Mouse (Mus musculus) stomach, embryonic 16.5 days (tissue): Measurements from ENCODE around the gene Zfp628. TPM values are rescaled to one million over a fixed set of nuclear protein-coding genes. Genes with fewer than 3 reads are reported as not detected.
"Not testable (repeated sequence)": the region's sequence is repeated elsewhere in the genome, so short reads cannot be mapped to it uniquely, and the experiment has no call there.

ENCODE experiments used
- ATAC-seq: fragments of 200-750 bp; cut with Nextera tagmentation; 2 replicates; pipeline ENCODE4 v1.8.0; 2017; ENCODE audit warnings: moderate number of reproducible peaks, moderate TSS enrichment; ENCODE audit not compliant: insufficient read depth, low FRiP score
- H3K27ac ChIP-seq: fragments of 300-500 bp; sonication (generic); 2 replicates; pipeline ENCODE4 v1.5.1; 2014; ENCODE audit warnings: low read length
- H3K27me3 ChIP-seq: fragments of 300-500 bp; sonication (generic); 2 replicates; pipeline ENCODE4 v1.6.1; 2014; ENCODE audit warnings: low read length, control low read depth, mixed read lengths; ENCODE audit not compliant: control insufficient read depth, insufficient read depth
- H3K36me3 ChIP-seq: fragments of 300-500 bp; sonication (generic); 2 replicates; pipeline ENCODE4 v1.6.1; 2014; ENCODE audit warnings: low read length; ENCODE audit not compliant: control insufficient read depth, insufficient read depth
- H3K4me1 ChIP-seq: fragments of 300-500 bp; sonication (generic); 2 replicates; pipeline ENCODE4 v1.6.1; 2014; ENCODE audit warnings: low read length, control low read depth, mixed read lengths; ENCODE audit not compliant: control insufficient read depth, insufficient read depth
- H3K4me2 ChIP-seq: fragments of 300-500 bp; sonication (generic); 2 replicates; pipeline ENCODE4 v1.6.1; 2014; ENCODE audit warnings: low read depth, low read length, mixed read lengths
- H3K4me3 ChIP-seq: fragments of 300-500 bp; sonication (generic); replicated peaks from 2 replicates; pipeline ENCODE4 v1.5.1; 2014; ENCODE audit warnings: mild to moderate bottlenecking, low read length
- H3K9ac ChIP-seq: fragments of 300-500 bp; sonication (generic); 2 replicates; pipeline ENCODE4 v1.6.1; 2014; ENCODE audit warnings: low read length
- H3K9me3 ChIP-seq: fragments of 300-500 bp; sonication (generic); replicated peaks from 2 replicates; pipeline ENCODE4 v1.6.1; 2016; ENCODE audit warnings: low read length, control low read depth; ENCODE audit not compliant: control insufficient read depth
- WGBS: fragments of 180-500 bp; shearing (Covaris S2); extraction: QIAGEN DNeasy Blood & Tissue Kit; methylation state at CpG from one replicate; pipeline ENCODE4 v1.1.7; 2014; 5-methylcytosine and 5-hydroxymethylcytosine counted together
- polyA plus RNA-seq: library from polyadenylated mRNA; unstranded; fragments of >200 nt; fragmentation: Nextera tagmentation; extraction: Ambion mirVana; gene quantifications from 2 replicates; pipeline ENCODE4 v1.2.1, GENCODE M21; 2015

Gene Zfp628
- polyA plus RNA-seq: 2.1 and 2.3 TPM in 2 replicates

- Histone ChIP-seq H3K4me2 (peak within 1 kb of the TSS; percentile 72), H3K9me3 (no peaks in the 10 kb centered on the region), H3K9ac (peak within 1 kb of the TSS; percentile 93), H3K27ac (peak within 1 kb of the TSS; percentile 95), H3K27me3 (no peaks in the 10 kb centered on the region), H3K4me3 (peak within 1 kb of the TSS; percentile 58), H3K4me1 (peaks cover 9% of the 10 kb centered on the region), H3K36me3 (peaks cover 10% of the 10 kb centered on the region; the same call in 1 of the 2 replicates)
- ATAC-seq: peak; percentile 93
- WGBS: under 1% methylated on average over 56 of the region's 56 CpGs
Observed at GRCm38 (mm10) chr7:4915007-4915665, at the start of gene Zfp628. TSS of gene Zfp628 (plus strand) at chr7:4915217.

GRCm38 (mm10) chr7:4865579-4866493 is 49.2 kb upstream of the Zfp628 start:
- H3K4me2 ChIP-seq: peak overlapping the region; percentile 56
- peak overlapping the region; percentile 82 for H3K9ac ChIP-seq
- H3K4me3 ChIP-seq: peak overlapping the region; percentile 69
- no peaks in the 10 kb centered on the region for H3K27me3 ChIP-seq
- peak; percentile 99 for ATAC-seq
- no peaks in the 10 kb centered on the region for H3K36me3 ChIP-seq
- WGBS: 4% methylated on average over 40 of the region's 40 CpGs
- no peaks in the 10 kb centered on the region for H3K9me3 ChIP-seq
- peaks cover 8% of the 10 kb centered on the region; the same call in 1 of the 2 replicates for H3K4me1 ChIP-seq
- peak overlapping the region; percentile 92 for H3K27ac ChIP-seq

- no peak for ATAC-seq
- peak overlapping the region; percentile 92 for H3K27ac ChIP-seq
- H3K9ac ChIP-seq: peak overlapping the region; percentile 82
- H3K4me3 ChIP-seq: peak overlapping the region; percentile 69
- peak overlapping the region; percentile 45 for H3K4me2 ChIP-seq
- H3K36me3 ChIP-seq: no peaks in the 10 kb centered on the region
- no peaks in the 10 kb centered on the region for H3K27me3 ChIP-seq
- peaks cover 8% of the 10 kb centered on the region; the same call in 1 of the 2 replicates for H3K4me1 ChIP-seq
- WGBS: 29% methylated on average over 10 of the region's 10 CpGs
- no peaks in the 10 kb centered on the region for H3K9me3 ChIP-seq
Observed at GRCm38 (mm10) chr7:4866631-4867180, 48.3 kb upstream of the Zfp628 start.

GRCm38 (mm10) chr7:4870133-4870532 is 44.9 kb upstream of the Zfp628 start, which contains the start of gene Isoc2b:
TSS of gene Isoc2b (minus strand) at chr7:4870258.
- Histone ChIP-seq H3K4me1 (peaks cover 8% of the 10 kb centered on the region; the same call in 1 of the 2 replicates), H3K4me3 (no peak within 1 kb of the TSS), H3K36me3 (no peaks in the 10 kb centered on the region), H3K27ac (no peak within 1 kb of the TSS), H3K9me3 (no peaks in the 10 kb centered on the region), H3K27me3 (no peaks in the 10 kb centered on the region), H3K4me2 (no peak within 1 kb of the TSS), H3K9ac (no peak within 1 kb of the TSS)
- 46% methylated on average over 6 of the region's 6 CpGs for WGBS
- ATAC-seq: no peak

GRCm38 (mm10) chr7:4876753-4877221 is 38.2 kb upstream of the Zfp628 start, which contains the start of gene Isoc2a:
TSS of gene Isoc2a (plus strand) at chr7:4877153.
- Histone ChIP-seq H3K36me3 (no peaks in the 10 kb centered on the region), H3K9me3 (no peaks in the 10 kb centered on the region), H3K4me1 (peaks cover 14% of the 10 kb centered on the region), H3K4me3 (peak within 1 kb of the TSS; percentile 76), H3K4me2 (peak within 1 kb of the TSS; percentile 92), H3K27ac (peak within 1 kb of the TSS; percentile 73), H3K9ac (peak within 1 kb of the TSS; percentile 80), H3K27me3 (no peaks in the 10 kb centered on the region)
- under 1% methylated on average over 22 of the region's 22 CpGs for WGBS
- ATAC-seq: peak; percentile 100

- peaks cover 14% of the 10 kb centered on the region for H3K4me1 ChIP-seq
- ATAC-seq: no peak
- 8% methylated on average over 11 of the region's 11 CpGs for WGBS
- peak overlapping the region; percentile 76 for H3K4me3 ChIP-seq
- H3K36me3 ChIP-seq: no peaks in the 10 kb centered on the region
- H3K27me3 ChIP-seq: no peaks in the 10 kb centered on the region
- H3K9me3 ChIP-seq: no peaks in the 10 kb centered on the region
- H3K27ac ChIP-seq: peak overlapping the region; percentile 72
- H3K9ac ChIP-seq: peak overlapping the region; percentile 80
- peak overlapping the region; percentile 92 for H3K4me2 ChIP-seq
Observed at GRCm38 (mm10) chr7:4877226-4877625, 37.8 kb upstream of the Zfp628 start.

GRCm38 (mm10) chr7:4878186-4878585 is 36.8 kb upstream of the Zfp628 start:
- no peaks in the 10 kb centered on the region for H3K27me3 ChIP-seq
- H3K9me3 ChIP-seq: no peaks in the 10 kb centered on the region
- no peak overlapping the region for H3K9ac ChIP-seq
- peaks cover 14% of the 10 kb centered on the region for H3K4me1 ChIP-seq
- peak overlapping the region; percentile 92; the same call in 1 of the 2 replicates for H3K4me2 ChIP-seq
- no peak for ATAC-seq
- H3K4me3 ChIP-seq: no peak overlapping the region
- no peaks in the 10 kb centered on the region for H3K36me3 ChIP-seq
- H3K27ac ChIP-seq: no peak overlapping the region

GRCm38 (mm10) chr7:4879036-4879435 is 36.0 kb upstream of the Zfp628 start:
- H3K9me3 ChIP-seq, H3K4me3 ChIP-seq, H3K27me3 ChIP-seq, ATAC-seq, H3K27ac ChIP-seq, H3K9ac ChIP-seq, H3K36me3 ChIP-seq, H3K4me2 ChIP-seq: not testable (repeated sequence)
- peaks cover 14% of the 10 kb centered on the region for H3K4me1 ChIP-seq
- WGBS: 90% methylated on average over 1 of the region's 1 CpGs
